Mouse (Mus musculus): ENCODE data around the gene Mgat3.

DNA sequence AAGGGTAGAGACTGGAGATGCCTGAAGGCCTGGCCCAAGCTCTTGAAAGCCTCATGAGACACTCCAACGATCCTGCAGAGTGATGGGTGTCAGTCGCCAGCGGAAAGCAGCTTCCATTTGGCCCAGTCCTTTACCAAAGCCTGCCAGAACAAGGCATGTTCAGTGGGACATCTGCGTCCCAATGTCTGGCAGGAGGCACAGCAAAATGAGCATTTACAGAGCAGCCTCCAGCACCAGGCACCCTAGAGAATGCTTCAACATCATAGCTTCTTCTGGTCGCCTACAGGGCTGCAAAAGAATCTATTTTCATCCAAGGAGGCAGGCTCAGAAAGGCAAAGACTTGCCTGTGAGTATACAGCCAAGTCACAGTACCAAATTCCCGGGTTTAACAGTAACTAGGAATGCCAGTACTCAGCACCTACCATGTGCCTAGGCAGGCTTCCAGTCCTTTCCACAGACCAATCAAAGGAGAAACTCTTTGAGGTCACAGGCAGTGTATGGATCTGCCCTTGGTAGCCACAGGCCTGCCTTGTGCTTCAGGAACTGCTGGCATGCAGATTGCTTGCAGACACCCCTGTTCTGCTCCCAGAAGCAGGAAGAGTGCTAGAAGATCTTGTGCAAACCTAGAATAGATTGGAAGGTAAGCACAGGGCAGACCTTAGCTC lies 28.7 kb downstream of the Mgat3 start:
- TF ChIP-seq CTCF (IDR thresholded peaks at IDR 0.05) (no peak), EP300 (IDR thresholded peaks at IDR 0.05; ENCODE audit: insufficient read depth, low read depth, low read length) (no peak)
